Mouse (Mus musculus) lung, adult 2 months (tissue): Measurements from ENCODE around the gene Slfn5.

Experiments
- CTCF ChIP-seq: fragments of 200-500 bp; IDR thresholded peaks from 2 replicates; pipeline ENCODE4 v1.5.1; 2011; ENCODE audit warnings: mild to moderate bottlenecking, low read length, control low read depth; ENCODE audit not compliant: insufficient read depth
- POLR2A ChIP-seq: fragments of 200-500 bp; IDR thresholded peaks from 2 replicates; pipeline ENCODE4 v1.6.1; 2011; ENCODE audit warnings: low read depth, mild to moderate bottlenecking, control low read depth, low read length, borderline replicate concordance; ENCODE audit errors: extremely low read depth

GRCm38 (mm10) chr11:82907651-82908607 lies 43.2 kb upstream of the Slfn5 start, which contains the start of gene Nle1:
- TF ChIP-seq CTCF (peak; percentile 69), POLR2A (peak; percentile 40; the same call in 1 of the 2 replicates)
